Mouse (Mus musculus): Measurements from ENCODE around the gene Spsb1.

Gene Spsb1

GRCm38 (mm10) chr4:149952201-149952600 is 2.6 kb downstream of the Spsb1 start:
- no peak for DNase-seq (ENCODE audit: extremely low read depth, low read depth)

GRCm38 (mm10) chr4:149951201-149951600 is 3.6 kb downstream of the Spsb1 start:
- no peak for DNase-seq (ENCODE audit: extremely low read depth, low read depth)

- DNase-seq (ENCODE audit: extremely low read depth, low read depth), result no peak
These were observed 5.2 kb downstream of the Spsb1 start for GRCm38 (mm10) chr4:149949691-149950090.

DNA sequence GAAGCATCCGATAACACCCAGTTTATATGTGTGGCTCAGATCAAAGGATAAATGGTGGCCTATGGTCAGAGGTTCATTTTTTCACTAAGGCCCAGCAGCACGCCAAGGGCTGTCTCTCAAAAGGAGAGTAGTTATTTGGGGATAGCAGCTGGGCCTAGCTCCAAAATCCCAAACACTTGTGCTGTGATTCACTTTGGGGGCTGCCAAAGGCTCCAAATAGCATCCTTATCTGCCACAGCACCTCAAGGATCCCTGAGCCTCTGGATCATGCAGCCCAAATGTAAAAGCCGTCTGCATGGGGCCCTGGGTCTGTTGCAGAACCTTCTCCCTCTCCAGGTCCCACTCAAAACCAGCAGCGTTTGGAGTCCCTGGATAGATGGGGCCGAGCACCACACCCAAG is 6.7 kb downstream of the Spsb1 start:
- DNase-seq (ENCODE audit: extremely low read depth, low read depth), result no peak

DNA sequence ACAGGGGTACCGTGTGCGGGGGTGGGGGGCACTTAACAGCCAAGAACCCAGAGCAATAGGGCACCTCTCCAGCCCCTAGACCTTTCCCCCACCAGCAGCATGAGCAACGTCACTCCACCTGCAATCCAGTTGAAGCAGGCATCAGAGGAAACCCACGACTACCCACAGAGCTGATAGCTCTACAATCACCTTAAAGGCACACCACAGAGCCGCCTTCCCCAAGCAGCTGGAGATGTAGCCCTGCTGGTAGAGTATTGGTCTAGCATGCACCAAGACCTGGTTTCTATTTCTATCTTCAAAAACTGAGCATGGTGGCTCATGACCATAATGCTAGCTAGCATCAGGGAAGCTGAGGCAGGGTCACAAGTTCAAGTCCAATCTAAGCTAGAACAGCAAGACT is 7.4 kb downstream of the Spsb1 start:
- DNase-seq (ENCODE audit: extremely low read depth, low read depth), result no peak

- DNase-seq (ENCODE audit: extremely low read depth, low read depth), result no peak
These were observed 9.6 kb downstream of the Spsb1 start for GRCm38 (mm10) chr4:149945194-149945593.

DNA sequence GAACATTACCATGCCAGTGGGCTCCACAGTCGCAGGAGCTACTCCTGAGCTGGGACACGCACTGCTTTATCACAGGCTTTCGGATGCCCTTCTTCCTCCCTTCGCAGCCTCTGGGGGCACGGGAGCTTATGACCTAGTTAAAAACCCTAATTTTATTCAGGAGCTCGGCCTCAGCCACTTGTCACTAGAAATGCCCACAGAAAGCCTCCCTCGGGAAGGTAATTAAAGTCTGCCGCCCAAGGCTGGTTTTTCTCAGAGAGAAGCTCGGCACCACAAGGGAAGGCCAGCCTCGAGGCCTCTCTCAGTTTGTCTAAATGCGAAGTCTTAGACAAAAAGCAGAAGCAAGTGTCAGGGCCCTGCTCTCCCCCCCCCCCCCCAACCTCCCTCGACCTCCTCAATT is 10.6 kb downstream of the Spsb1 start:
- DNase-seq (ENCODE audit: extremely low read depth, low read depth), result no peak

DNA sequence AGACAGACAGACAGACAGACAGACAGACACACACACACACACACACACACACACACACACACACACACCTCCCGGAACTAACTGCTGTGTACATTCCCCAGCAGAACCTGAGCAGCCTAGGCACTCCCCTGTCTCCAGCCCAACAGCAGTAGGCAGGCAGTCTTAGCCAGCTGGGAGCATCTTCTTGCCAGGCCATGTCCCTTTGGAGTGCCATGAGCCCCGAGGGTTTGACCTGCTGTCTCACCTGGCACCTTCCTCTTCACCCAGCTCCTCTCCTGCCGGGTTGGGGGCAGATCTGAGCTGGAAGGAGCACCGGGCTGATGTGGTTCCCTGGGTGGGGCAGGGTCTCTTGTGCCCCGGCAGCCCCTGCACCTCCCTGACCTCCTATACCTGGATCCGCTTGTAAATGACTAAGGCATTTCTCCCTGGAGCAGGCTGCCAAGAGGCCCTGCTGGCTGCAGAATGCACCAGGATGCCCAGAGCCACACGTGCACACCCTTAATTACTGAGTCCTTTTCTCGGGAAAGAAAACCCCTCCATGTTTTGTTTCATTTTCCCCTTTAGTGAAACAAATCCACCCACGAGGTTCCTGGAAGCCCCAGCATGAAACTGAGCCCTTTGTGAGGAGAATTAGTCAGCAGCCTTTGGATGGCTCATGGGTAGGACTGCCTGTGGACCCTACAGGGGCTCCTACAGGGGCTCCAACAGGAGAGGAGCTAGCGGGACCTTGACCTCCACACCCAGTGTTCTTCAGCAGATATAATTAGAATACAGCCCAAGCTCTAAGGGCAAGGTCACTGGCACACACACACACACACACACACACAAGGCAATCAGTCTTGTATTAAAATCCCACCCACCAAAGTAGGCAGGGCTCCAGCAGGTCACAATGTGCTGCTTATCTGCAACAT is 11.8 kb downstream of the Spsb1 start:
- DNase-seq (ENCODE audit: extremely low read depth, low read depth), result no peak

DNA sequence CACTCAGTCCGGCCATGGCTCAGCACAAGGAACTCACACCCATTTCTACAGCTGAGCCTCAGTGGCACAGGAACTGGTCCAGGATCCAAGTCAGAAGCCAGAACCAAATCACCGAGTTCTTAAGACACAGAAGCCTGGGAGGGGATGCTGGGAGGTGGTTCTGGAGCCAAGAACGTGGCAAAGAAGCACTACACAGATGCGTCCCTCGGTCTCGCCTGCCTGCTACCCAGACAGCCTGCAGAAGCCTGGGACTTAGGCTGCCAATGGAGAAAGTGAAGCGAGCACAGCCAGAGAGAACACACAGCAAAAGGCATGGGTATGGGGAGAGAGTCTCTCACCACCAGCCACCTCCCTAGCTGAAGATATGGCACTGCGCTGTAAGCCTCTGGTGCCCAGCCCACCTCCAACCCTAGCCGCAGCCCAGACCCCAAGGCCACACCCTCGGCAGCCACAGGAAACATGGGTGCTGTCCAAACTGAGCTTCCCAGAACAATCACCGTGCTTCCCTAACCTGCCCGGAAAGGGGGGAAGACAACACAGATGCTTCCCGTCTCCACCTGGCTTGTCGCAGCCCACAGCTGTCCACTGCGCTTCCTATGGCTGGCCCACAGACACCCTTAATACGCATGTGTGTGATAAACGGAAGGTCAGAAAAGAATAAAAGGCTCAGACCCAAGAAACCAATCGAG is 13.6 kb downstream of the Spsb1 start:
- DNase-seq (ENCODE audit: extremely low read depth, low read depth), result no peak

GRCm38 (mm10) chr4:149938701-149939100 is 16.1 kb downstream of the Spsb1 start:
- DNase-seq (ENCODE audit: extremely low read depth, low read depth), result no peak

DNA sequence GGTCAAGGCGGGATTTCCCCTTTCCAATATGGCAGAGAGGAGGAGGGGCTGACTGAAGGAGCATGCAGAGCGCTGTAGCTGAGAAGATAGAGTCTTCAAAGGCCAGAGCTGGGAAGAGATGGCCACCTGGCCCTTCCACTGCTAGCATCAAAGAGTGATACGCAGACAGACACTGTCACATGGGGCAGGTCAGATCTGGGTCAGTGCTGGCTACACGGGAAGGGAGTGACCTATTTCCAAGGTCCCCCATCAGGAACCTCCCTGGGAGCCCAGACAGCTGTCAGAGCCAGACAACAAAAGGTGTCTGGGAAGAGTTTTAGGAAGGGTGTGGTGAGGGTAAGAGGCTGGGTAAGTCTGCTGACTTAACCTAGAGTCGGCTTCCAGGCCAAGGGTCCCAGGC is 17.9 kb downstream of the Spsb1 start:
- no peak for DNase-seq (ENCODE audit: extremely low read depth, low read depth)

GRCm38 (mm10) chr4:149935470-149935869 is 19.4 kb downstream of the Spsb1 start:
- no peak for DNase-seq (ENCODE audit: extremely low read depth, low read depth)

DNA sequence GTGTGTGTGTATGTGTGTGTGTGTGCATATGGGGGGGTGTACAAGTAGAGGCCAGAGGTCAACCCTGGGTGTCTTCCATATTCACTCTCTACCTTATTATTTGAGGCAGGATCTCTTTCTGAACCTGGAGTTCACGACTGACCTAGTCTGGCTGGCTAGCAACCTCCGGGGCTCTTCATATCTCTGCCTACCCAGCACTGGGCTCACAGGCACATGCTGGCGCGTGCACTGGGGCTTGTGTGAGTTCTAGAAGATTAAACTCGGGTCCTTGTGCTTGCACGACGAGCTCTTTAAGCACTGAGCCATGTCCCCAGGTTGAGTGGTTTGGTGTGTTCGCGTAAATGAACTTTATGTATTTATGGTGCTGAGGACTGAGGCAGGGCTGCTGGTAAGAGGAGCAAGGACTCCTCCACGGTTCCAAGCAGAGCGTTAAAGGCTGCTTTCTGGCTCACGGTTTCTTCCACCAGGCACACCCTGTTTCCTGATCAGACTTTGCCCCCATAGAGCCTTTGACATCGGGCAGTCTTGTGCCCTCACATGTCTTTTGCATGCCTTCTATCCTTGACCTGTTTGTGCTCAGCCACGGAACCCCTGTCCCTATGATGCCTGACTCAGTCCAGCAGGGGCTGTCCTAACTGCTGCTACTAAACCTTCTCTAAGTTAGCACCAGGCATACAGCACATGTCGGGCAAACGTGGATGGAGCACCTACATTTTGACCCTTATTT is 21.2 kb downstream of the Spsb1 start:
- no peak for DNase-seq (ENCODE audit: extremely low read depth, low read depth)

GRCm38 (mm10) chr4:149933025-149933424 is 21.8 kb downstream of the Spsb1 start:
- DNase-seq (ENCODE audit: extremely low read depth, low read depth), result no peak

DNA sequence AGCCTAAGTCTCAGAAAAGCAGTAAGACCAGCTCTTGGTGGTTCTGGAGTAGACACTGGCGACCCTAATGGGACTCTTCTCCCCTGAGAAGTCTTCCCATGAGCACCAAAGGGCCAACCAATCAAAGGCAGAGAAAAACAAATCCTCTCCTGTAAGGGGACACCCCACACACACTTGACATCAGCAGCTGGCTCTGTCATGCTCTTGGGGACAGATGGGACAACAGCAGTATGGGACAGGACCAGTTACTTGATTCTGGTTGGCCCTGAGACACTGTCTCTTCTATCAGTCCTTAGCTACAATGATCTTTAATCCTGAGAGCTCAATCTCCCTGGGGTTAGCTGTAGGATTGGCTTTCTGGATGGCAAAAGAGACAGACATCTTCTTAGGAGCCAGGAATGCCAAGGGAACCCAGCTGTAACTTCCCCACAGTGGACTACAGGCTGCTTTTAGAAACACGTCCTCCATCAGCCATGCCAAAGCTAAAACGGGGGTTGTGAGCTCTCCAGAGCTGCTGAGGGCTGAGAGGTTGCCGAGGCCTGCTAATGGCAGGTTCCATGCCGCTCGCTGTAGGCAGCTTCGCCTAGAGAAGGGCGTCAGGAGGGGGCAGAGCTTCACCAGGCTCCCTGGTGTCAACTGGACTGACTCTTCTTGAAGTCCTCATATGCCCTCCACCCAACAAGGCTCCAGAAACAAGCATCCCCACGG is 22.6 kb downstream of the Spsb1 start:
- no peak for DNase-seq (ENCODE audit: extremely low read depth, low read depth)

- no peak for DNase-seq (ENCODE audit: extremely low read depth, low read depth)
These were observed 24.1 kb downstream of the Spsb1 start for GRCm38 (mm10) chr4:149930755-149931154.

DNA sequence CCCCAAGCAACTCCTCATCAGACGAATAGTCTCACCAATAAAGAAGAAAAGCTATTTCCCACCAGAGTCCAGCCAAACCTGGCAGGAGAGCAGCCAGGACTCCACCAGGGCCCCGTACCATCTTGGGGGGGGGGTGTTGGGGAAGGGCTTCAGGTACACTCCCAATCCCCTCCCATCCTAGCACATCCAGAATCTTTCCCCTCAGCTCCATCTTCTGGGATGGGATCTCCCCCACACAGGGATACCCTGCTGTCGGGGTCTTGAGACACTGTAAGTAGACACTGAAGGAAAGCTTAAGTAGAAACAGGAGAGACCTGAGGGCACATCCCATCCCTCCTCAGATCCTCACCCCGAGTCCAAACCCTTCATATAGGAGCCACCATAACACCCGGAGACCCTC is 31.8 kb downstream of the Spsb1 start:
- no peak for DNase-seq (ENCODE audit: extremely low read depth, low read depth)

- DNase-seq (ENCODE audit: extremely low read depth, low read depth), result no peak
These were observed 32.6 kb downstream of the Spsb1 start for GRCm38 (mm10) chr4:149922121-149922718.

DNA sequence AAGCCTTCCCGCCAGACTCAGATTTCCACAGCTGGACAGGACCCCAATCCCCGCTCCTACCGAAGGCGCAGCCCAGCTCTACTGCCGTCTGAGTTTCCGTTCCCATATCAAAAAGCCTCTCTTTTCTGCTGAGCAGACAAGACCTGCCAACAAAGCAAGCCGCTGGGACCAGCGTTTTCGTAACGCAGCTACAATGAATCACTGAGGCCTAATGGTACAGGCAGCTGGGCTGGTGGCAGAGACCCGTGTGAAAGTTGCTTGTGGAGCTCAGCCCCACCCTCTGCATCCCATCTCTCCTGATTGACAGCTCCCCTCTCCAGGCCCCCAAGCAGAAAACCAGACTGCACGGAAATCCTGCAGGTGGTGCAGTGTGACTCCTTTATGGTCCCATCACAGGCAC is 34.0 kb downstream of the Spsb1 start:
- no peak for DNase-seq (ENCODE audit: extremely low read depth, low read depth)

DNA sequence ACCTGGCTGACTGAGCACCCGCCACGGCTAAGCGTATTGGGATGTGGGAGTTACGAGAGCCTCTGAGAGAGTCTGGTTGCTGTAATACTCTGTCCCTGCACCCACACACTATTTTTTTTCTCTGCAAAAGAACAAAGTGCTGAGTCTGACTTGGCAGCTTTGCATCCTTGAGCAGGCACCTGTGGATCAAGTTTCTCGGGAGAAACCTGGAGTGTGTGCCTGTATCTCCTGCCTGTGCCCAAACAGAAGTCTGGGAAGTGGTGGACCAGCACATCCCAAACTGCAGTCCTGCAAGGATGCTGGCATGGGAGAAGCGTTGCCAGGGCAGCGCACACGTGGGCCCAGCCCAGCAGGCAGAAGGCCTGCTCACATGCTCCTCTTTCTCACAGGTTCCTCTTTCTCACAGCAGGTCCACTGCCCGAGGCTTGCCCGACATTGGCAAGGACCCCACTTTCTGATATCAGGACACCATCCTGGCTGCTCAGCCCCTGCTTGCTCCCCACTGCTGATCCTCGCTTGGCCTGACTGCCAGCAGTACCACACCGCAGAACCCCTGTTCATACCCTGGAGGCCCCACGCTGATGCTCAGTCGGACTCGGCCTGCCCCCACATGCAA is 36.3 kb downstream of the Spsb1 start:
- DNase-seq (ENCODE audit: extremely low read depth, low read depth), result no peak

DNA sequence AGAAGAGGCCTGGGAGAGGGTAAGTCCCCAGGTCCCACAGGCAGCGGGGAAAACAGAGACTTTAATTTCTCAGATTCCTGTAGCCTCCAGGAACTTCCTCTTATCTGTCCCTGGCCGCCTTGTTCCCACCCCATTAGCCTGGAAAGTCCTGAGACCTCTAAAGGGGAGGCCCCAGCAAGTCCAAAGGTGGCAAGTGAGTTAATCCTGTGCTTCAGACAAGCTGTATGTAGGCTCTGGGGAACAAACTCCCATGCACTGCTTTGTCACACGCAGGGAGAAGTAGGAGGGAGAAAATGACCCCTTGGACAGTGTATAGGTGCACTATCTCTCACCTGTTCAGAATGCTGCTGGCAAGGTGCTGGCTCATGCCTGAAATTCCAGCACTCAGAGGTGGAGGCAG is 38.0 kb downstream of the Spsb1 start:
- no peak for DNase-seq (ENCODE audit: extremely low read depth, low read depth)
